Mouse (Mus musculus): ENCODE measurements around the gene Gstm2. TPM values are rescaled to one million over a fixed set of nuclear protein-coding genes. Genes with fewer than 3 reads are reported as not detected.
A peak's percentile ranks its signal among the peaks of the same experiment; 100 is the strongest.
"Not testable (repeated sequence)": the region's sequence is repeated elsewhere in the genome, so short reads cannot be mapped to it uniquely, and the experiment has no call there.

Gstm2 gene
- polyA plus RNA-seq, 1 experiment from 2014 or later = 18.2 TPM

DNA sequence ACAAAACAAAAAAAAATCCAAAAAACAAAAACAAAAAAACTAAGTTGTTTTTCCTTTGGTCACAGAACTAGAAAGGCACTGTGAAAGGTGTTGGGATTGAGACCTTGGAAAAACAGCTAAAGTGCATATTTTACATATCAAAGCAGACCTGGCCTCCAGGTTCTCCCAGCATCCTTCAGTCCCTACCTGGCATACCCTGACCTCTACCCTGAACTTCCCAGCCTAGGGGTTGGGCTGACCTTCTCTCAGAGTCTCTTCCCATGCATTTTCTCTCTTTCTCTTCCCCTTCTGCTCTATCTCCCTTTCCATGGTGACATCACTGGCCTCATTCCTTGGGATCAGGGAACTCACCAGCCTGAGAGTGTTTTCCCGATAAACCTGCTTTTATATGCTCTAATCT, 20.7 kb downstream of the Gstm2 start:
- H3K4me3 ChIP-seq (ENCODE audit: low read depth, low read length) = no peak overlapping the region
- ATAC-seq (replicated peaks; ENCODE audit: low FRiP score) (no peak), DNase-seq (ENCODE audit: low spot score) (no peak)
- peaks cover 11% of the 10 kb centered on the region for H3K4me1 ChIP-seq (replicated peaks; ENCODE audit: control insufficient read depth, insufficient read depth, low read length)
- 76% methylated on average over 1 of the region's 1 CpGs for WGBS
- H3K27me3 ChIP-seq (replicated peaks; ENCODE audit: control insufficient read depth, insufficient read depth, low read length) = no peaks in the 10 kb centered on the region
- no peak overlapping the region for H3K27ac ChIP-seq (ENCODE audit: low read depth, low read length)
- H3K9me3 ChIP-seq (ENCODE audit: control insufficient read depth, low read length) = no peaks in the 10 kb centered on the region
- H3K4me2 ChIP-seq = no peak overlapping the region
- H3K36me3 ChIP-seq (ENCODE audit: control insufficient read depth, insufficient read depth, low read length) = no peaks in the 10 kb centered on the region
- no peak overlapping the region for H3K9ac ChIP-seq (ENCODE audit: low read depth, low read length)

DNA sequence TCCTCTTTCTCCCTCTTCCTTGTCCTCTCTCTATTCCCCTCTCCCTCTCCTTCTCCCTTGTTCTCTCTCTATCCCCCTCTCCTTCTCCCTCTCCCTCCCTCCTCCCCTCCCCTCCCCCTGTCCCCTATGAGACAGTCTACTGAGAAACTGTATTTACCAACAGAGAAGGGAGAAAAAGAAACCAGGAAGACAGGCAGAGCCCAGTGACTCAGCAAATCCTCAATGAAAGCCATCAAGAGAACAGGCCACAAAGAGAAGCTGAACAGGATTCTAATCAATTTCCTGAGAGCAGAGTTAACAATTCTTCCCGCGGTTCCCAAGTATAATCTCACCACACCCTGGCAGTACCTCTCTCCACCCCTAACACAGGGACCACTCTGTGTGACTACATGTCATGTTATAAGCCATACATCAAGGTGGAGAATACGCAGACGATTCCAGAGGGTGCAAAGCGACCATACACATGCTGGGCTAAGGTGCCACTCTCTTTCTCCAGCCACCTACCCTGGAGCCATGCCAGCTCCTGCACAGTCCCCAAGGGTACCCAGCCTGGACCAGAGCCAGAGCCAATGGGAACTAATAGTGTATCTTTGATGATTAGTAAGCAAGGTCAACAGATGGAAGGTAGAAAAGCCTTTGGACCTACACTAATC, 21.5 kb downstream of the Gstm2 start:
- H3K4me3 ChIP-seq (ENCODE audit: low read depth, low read length) = no peak overlapping the region
- no peaks in the 10 kb centered on the region for H3K9me3 ChIP-seq (ENCODE audit: control insufficient read depth, low read length)
- no peak overlapping the region for H3K9ac ChIP-seq (ENCODE audit: low read depth, low read length)
- H3K36me3 ChIP-seq (ENCODE audit: control insufficient read depth, insufficient read depth, low read length) = no peaks in the 10 kb centered on the region
- peaks cover 11% of the 10 kb centered on the region for H3K4me1 ChIP-seq (replicated peaks; ENCODE audit: control insufficient read depth, insufficient read depth, low read length)
- H3K27ac ChIP-seq (ENCODE audit: low read depth, low read length) = peak overlapping the region; percentile 40; the same call in 1 of the 2 replicates
- no peaks in the 10 kb centered on the region for H3K27me3 ChIP-seq (replicated peaks; ENCODE audit: control insufficient read depth, insufficient read depth, low read length)
- 48% methylated on average over 5 of the region's 5 CpGs for WGBS
- peak overlapping the region; percentile 31 for H3K4me2 ChIP-seq
- no peak for DNase-seq (ENCODE audit: low spot score)
- peak; percentile 37 for ATAC-seq (replicated peaks; ENCODE audit: low FRiP score)

DNA sequence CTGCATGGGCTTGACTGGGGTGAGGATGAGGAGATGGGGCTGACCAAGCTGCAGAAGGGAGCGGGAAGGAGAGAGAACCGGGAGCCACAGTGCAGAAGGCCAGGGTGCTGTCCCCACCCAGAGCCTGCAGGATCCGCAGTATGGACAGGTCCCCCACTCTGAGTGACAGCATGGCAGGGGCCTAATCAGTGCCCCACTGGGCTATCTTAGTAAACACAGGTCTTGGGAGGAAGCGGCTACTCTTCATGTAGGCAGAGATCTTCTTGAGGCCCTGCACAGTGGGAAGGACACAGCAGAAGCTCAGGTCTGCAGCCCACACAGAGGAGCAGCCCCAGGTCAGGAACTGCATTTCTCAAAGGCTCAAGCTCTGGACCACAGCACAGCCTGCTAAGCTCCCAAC, 22.2 kb downstream of the Gstm2 start:
- H3K4me1 ChIP-seq (replicated peaks; ENCODE audit: control insufficient read depth, insufficient read depth, low read length) = peaks cover 11% of the 10 kb centered on the region
- H3K9me3 ChIP-seq (ENCODE audit: control insufficient read depth, low read length) = no peaks in the 10 kb centered on the region
- no peak for DNase-seq (ENCODE audit: low spot score)
- 51% methylated on average over 4 of the region's 4 CpGs for WGBS
- H3K4me2 ChIP-seq = peak overlapping the region; percentile 31
- no peaks in the 10 kb centered on the region for H3K36me3 ChIP-seq (ENCODE audit: control insufficient read depth, insufficient read depth, low read length)
- peak; percentile 70 for ATAC-seq (replicated peaks; ENCODE audit: low FRiP score)
- no peaks in the 10 kb centered on the region for H3K27me3 ChIP-seq (replicated peaks; ENCODE audit: control insufficient read depth, insufficient read depth, low read length)
- no peak overlapping the region for H3K9ac ChIP-seq (ENCODE audit: low read depth, low read length)
- no peak overlapping the region for H3K4me3 ChIP-seq (ENCODE audit: low read depth, low read length)
- no peak overlapping the region; the same call in 1 of the 2 replicates for H3K27ac ChIP-seq (ENCODE audit: low read depth, low read length)

GRCm38 (mm10) chr3:107955260-107955659, 31.0 kb downstream of the Gstm2 start:
- WGBS = 80% methylated on average over 8 of the region's 9 CpGs
- not testable (repeated sequence) for H3K9ac ChIP-seq (ENCODE audit: low read depth, low read length); H3K4me2 ChIP-seq; H3K4me3 ChIP-seq (ENCODE audit: low read depth, low read length); H3K36me3 ChIP-seq (ENCODE audit: control insufficient read depth, insufficient read depth, low read length); DNase-seq (ENCODE audit: low spot score); H3K27ac ChIP-seq (ENCODE audit: low read depth, low read length); H3K27me3 ChIP-seq (replicated peaks; ENCODE audit: control insufficient read depth, insufficient read depth, low read length); ATAC-seq (replicated peaks; ENCODE audit: low FRiP score); H3K9me3 ChIP-seq (ENCODE audit: control insufficient read depth, low read length); H3K4me1 ChIP-seq (replicated peaks; ENCODE audit: control insufficient read depth, insufficient read depth, low read length)

GRCm38 (mm10) chr3:107953906-107954305, 32.3 kb downstream of the Gstm2 start:
- no peaks in the 10 kb centered on the region for H3K4me1 ChIP-seq (replicated peaks; ENCODE audit: control insufficient read depth, insufficient read depth, low read length)
- H3K9me3 ChIP-seq (ENCODE audit: control insufficient read depth, low read length) = no peaks in the 10 kb centered on the region
- H3K36me3 ChIP-seq (ENCODE audit: control insufficient read depth, insufficient read depth, low read length) = no peaks in the 10 kb centered on the region
- H3K27me3 ChIP-seq (replicated peaks; ENCODE audit: control insufficient read depth, insufficient read depth, low read length) = 0 out of 2 replicates have a peak, but pooled peaks cover 2% of the 10 kb centered on the region
- DNase-seq (ENCODE audit: low spot score) (no peak), ATAC-seq (replicated peaks; ENCODE audit: low FRiP score) (no peak)
- no peak overlapping the region for H3K4me2 ChIP-seq
- no peak overlapping the region for H3K4me3 ChIP-seq (ENCODE audit: low read depth, low read length)
- no peak overlapping the region for H3K9ac ChIP-seq (ENCODE audit: low read depth, low read length)
- WGBS = 75% methylated on average over 5 of the region's 5 CpGs
- no peak overlapping the region for H3K27ac ChIP-seq (ENCODE audit: low read depth, low read length)

DNA sequence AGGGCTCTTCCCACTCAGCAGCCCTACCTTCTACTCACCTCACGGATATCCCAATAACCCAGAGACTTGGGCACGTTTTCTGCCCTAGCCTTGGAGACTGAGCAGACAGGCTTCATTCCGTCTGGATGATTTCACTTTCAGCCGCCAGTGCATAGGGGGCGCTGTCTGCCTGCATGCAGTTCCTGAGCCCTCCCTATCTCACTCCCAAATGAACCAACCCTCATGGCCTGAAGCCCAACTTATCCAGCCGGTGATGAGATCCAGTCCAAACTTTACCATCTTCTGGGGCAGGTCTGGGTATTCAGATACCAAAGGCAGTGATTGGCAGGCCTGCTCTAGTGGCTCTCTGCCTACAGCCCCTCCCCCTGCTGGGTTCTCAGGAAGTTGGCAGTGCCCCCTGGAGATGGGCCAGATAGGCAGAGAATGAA, 32.9 kb downstream of the Gstm2 start:
- ATAC-seq (replicated peaks; ENCODE audit: low FRiP score) (peak; percentile 53; the same call in 1 of the 2 replicates), DNase-seq (ENCODE audit: low spot score) (peak; percentile 53)
- no peak overlapping the region for H3K4me2 ChIP-seq
- H3K4me3 ChIP-seq (ENCODE audit: low read depth, low read length) = no peak overlapping the region
- H3K27me3 ChIP-seq (replicated peaks; ENCODE audit: control insufficient read depth, insufficient read depth, low read length) = 0 out of 2 replicates have a peak, but pooled peaks cover 2% of the 10 kb centered on the region
- no peaks in the 10 kb centered on the region for H3K36me3 ChIP-seq (ENCODE audit: control insufficient read depth, insufficient read depth, low read length)
- WGBS = 13% methylated on average over 6 of the region's 6 CpGs
- no peak overlapping the region for H3K9ac ChIP-seq (ENCODE audit: low read depth, low read length)
- no peaks in the 10 kb centered on the region for H3K4me1 ChIP-seq (replicated peaks; ENCODE audit: control insufficient read depth, insufficient read depth, low read length)
- H3K9me3 ChIP-seq (ENCODE audit: control insufficient read depth, low read length) = no peaks in the 10 kb centered on the region
- H3K27ac ChIP-seq (ENCODE audit: low read depth, low read length) = no peak overlapping the region

GRCm38 (mm10) chr3:107950531-107950930, 35.7 kb downstream of the Gstm2 start:
- no peak for ATAC-seq (replicated peaks; ENCODE audit: low FRiP score)
- Histone ChIP-seq H3K9me3 (ENCODE audit: control insufficient read depth, low read length) (no peaks in the 10 kb centered on the region), H3K4me3 (ENCODE audit: low read depth, low read length) (no peak overlapping the region), H3K36me3 (ENCODE audit: control insufficient read depth, insufficient read depth, low read length) (no peaks in the 10 kb centered on the region), H3K4me2 (no peak overlapping the region), H3K9ac (ENCODE audit: low read depth, low read length) (no peak overlapping the region), H3K4me1 (replicated peaks; ENCODE audit: control insufficient read depth, insufficient read depth, low read length) (no peaks in the 10 kb centered on the region), H3K27ac (ENCODE audit: low read depth, low read length) (no peak overlapping the region), H3K27me3 (replicated peaks; ENCODE audit: control insufficient read depth, insufficient read depth, low read length) (0 out of 2 replicates have a peak, but pooled peaks cover 2% of the 10 kb centered on the region)
- no peak for DNase-seq (ENCODE audit: low spot score)
- 79% methylated on average over 11 of the region's 11 CpGs for WGBS

DNA sequence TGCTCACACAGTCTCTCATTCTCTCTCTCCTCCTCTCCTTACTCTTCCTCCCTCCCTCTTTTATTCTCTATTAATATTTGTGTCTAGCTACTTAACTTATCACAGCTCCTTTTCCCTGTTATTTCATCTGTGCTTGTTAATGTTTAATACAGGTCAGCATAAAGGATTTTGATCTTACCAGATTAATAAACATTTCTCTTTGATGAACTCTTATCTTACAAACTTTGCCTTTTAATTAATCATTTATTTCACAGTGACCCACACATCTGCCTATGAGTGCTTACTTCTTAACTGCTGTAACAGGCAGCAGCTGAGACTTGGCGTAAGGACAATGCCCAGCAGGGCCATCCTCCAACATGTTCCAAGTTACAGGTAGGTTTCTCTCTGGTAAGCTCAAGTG, 36.8 kb downstream of the Gstm2 start:
- 94% methylated on average over 1 of the region's 1 CpGs for WGBS
- not testable (repeated sequence) for ATAC-seq (replicated peaks; ENCODE audit: low FRiP score); H3K36me3 ChIP-seq (ENCODE audit: control insufficient read depth, insufficient read depth, low read length); H3K4me3 ChIP-seq (ENCODE audit: low read depth, low read length); H3K9me3 ChIP-seq (ENCODE audit: control insufficient read depth, low read length); H3K27ac ChIP-seq (ENCODE audit: low read depth, low read length); H3K4me2 ChIP-seq; H3K27me3 ChIP-seq (replicated peaks; ENCODE audit: control insufficient read depth, insufficient read depth, low read length); H3K4me1 ChIP-seq (replicated peaks; ENCODE audit: control insufficient read depth, insufficient read depth, low read length); H3K9ac ChIP-seq (ENCODE audit: low read depth, low read length); DNase-seq (ENCODE audit: low spot score)

DNA sequence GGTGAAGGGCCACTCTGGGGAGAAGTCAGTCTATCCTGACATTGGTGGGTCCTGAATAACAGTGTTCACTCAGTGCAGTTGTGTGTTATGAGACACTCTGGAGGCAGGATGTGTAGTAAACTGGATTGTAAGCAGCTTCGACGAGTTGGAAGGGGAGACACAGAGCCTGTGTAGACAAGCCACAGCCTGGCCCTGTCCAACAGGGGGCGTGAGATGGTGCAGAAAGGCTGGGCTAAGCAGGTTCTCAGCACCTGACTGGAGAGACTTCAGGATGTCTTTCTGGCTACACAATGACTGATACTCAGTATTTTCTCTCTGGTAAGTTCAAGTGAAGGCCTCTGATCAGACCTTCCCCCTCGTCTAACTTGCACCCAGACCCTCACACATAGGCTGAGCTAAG, 40.5 kb downstream of the Gstm2 start:
- 56% methylated on average over 4 of the region's 4 CpGs for WGBS
- no peaks in the 10 kb centered on the region for H3K9me3 ChIP-seq (ENCODE audit: control insufficient read depth, low read length)
- H3K36me3 ChIP-seq (ENCODE audit: control insufficient read depth, insufficient read depth, low read length) = no peaks in the 10 kb centered on the region
- no peaks in the 10 kb centered on the region for H3K27me3 ChIP-seq (replicated peaks; ENCODE audit: control insufficient read depth, insufficient read depth, low read length)
- no peaks in the 10 kb centered on the region for H3K4me1 ChIP-seq (replicated peaks; ENCODE audit: control insufficient read depth, insufficient read depth, low read length)
- no peak overlapping the region for H3K27ac ChIP-seq (ENCODE audit: low read depth, low read length)
- DNase-seq (ENCODE audit: low spot score) = no peak
- ATAC-seq (replicated peaks; ENCODE audit: low FRiP score) = no peak
- no peak overlapping the region for H3K4me2 ChIP-seq
- no peak overlapping the region for H3K4me3 ChIP-seq (ENCODE audit: low read depth, low read length)
- H3K9ac ChIP-seq (ENCODE audit: low read depth, low read length) = no peak overlapping the region

Data from liver, embryonic 11.5 days (tissue).